Mouse (Mus musculus): ENCODE measurements around the gene Rnf4. TPM values are rescaled to one million over a fixed set of nuclear protein-coding genes. Genes with fewer than 3 reads are reported as not detected.

Rnf4 gene
- polyA plus RNA-seq, 1 experiment = 84.9 TPM

- DNase-seq (ENCODE audit: extremely low spot score in 1 of 2, low spot score in 1 of 2) = no peak
These were observed 62.2 kb downstream of the Rnf4 start for GRCm38 (mm10) chr5:34398326-34398725.

Other genes starting within 250 kb of the Rnf4 start
- gene Poln, start 166.8 kb upstream of the Rnf4 start, polyA plus RNA-seq (2012; rRNA removed) = 1.2 TPM in 2 replicates
- gene Haus3, start 166.8 kb upstream of the Rnf4 start, polyA plus RNA-seq (2012; rRNA removed) = 6.5 and 6.7 TPM in 2 replicates
- gene Mxd4, start 148.6 kb upstream of the Rnf4 start, polyA plus RNA-seq (2012; rRNA removed) = 101 and 105 TPM in 2 replicates
- 37.6 and 37.8 TPM in 2 replicates for gene Zfyve28, start 47.8 kb upstream of the Rnf4 start, polyA plus RNA-seq (2012; rRNA removed)
- gene Cfap99, start 47.7 kb upstream of the Rnf4 start, polyA plus RNA-seq (2012; rRNA removed) = 0.30 and 0.42 TPM in 2 replicates
- gene Fam193a, start 33.6 kb downstream of the Rnf4 start, polyA plus RNA-seq (2012; rRNA removed) = 37.0 and 39.7 TPM in 2 replicates
- 28.9 and 38.8 TPM in 2 replicates for gene Tnip2, start 177.7 kb downstream of the Rnf4 start, polyA plus RNA-seq (2012; rRNA removed)
- 3.5 and 4.8 TPM in 2 replicates for gene Sh3bp2, start 189.5 kb downstream of the Rnf4 start, polyA plus RNA-seq (2012; rRNA removed)
- 331 and 332 TPM in 2 replicates for gene Add1, start 237.4 kb downstream of the Rnf4 start, polyA plus RNA-seq (2012; rRNA removed)

All from frontal cortex, adult 2 months (tissue).